Mouse (Mus musculus) megakaryocyte, embryonic 14.5 days (primary cell): ENCODE data around the gene Gm4216. TPM values are rescaled to one million over a fixed set of nuclear protein-coding genes. Genes with fewer than 3 reads are reported as not detected.
"Not testable (repeated sequence)": the region's sequence is repeated elsewhere in the genome, so short reads cannot be mapped to it uniquely, and the experiment has no call there.

Source experiments
- H3K27me3 ChIP-seq: replicated peaks from 2 replicates; pipeline ENCODE3; 2012; ENCODE audit warnings: inconsistent platforms
- H3K36me3 ChIP-seq: replicated peaks from 2 replicates; pipeline ENCODE3; 2012; ENCODE audit warnings: low read length, inconsistent platforms, mixed read lengths
- H3K4me1 ChIP-seq: 2 replicates; pipeline ENCODE4 v1.6.1; 2012; ENCODE audit warnings: inconsistent platforms
- H3K4me3 ChIP-seq: replicated peaks from 2 replicates; pipeline ENCODE3; 2012; ENCODE audit warnings: moderate library complexity, mild to moderate bottlenecking, inconsistent platforms
- H3K9me3 ChIP-seq: 2 replicates; pipeline ENCODE4 v1.6.1; 2012; ENCODE audit warnings: inconsistent platforms
- polyA plus RNA-seq: library from polyadenylated mRNA; stranded (reverse); fragments of >175 nt; gene quantifications from 2 replicates; pipeline ENCODE4 v1.2.3, GENCODE M21; 2012; ENCODE audit warnings: low replicate concordance; ENCODE audit not compliant: insufficient read depth

The Gm4216 gene
- polyA plus RNA-seq = not detected in 2 replicates

GRCm38 (mm10) chr7:23019823-23020222, at the start of gene Gm4216:
TSS of gene Gm4216 (minus strand) at chr7:23019923.
- not testable (repeated sequence) for H3K9me3 ChIP-seq, H3K36me3 ChIP-seq, H3K4me3 ChIP-seq, H3K27me3 ChIP-seq, H3K4me1 ChIP-seq

GRCm38 (mm10) chr7:23067356-23067755, 47.6 kb upstream of the Gm4216 start, which contains the start of gene Gm8720:
TSS of gene Gm8720 (minus strand) at chr7:23067456.
- H3K27me3 ChIP-seq, H3K4me3 ChIP-seq, H3K4me1 ChIP-seq, H3K9me3 ChIP-seq, H3K36me3 ChIP-seq: not testable (repeated sequence)

- H3K27me3 ChIP-seq, H3K36me3 ChIP-seq, H3K4me3 ChIP-seq, H3K9me3 ChIP-seq, H3K4me1 ChIP-seq: not testable (repeated sequence)
Observed at GRCm38 (mm10) chr7:23055240-23055639, 35.5 kb upstream of the Gm4216 start, which contains the start of gene Vmn1r163. TSS of gene Vmn1r163 (plus strand) at chr7:23055540.

- H3K9me3 ChIP-seq, H3K4me1 ChIP-seq, H3K4me3 ChIP-seq, H3K27me3 ChIP-seq, H3K36me3 ChIP-seq: not testable (repeated sequence)
Observed at GRCm38 (mm10) chr7:22984573-22984972, 35.1 kb downstream of the Gm4216 start, which contains the start of gene Gm4214. TSS of gene Gm4214 (minus strand) at chr7:22984673.

Other genes with a start within 250 kb of the Gm4216 start
- not detected in 2 replicates for gene Vmn1r158, start 229.1 kb downstream of the Gm4216 start, polyA plus RNA-seq
- gene Vmn1r159, start 176.3 kb downstream of the Gm4216 start, polyA plus RNA-seq = not detected in 2 replicates
- not detected in 2 replicates for gene Vmn1r160, start 148.7 kb downstream of the Gm4216 start, polyA plus RNA-seq
- not detected in 2 replicates for gene Gm4214, start 35.2 kb downstream of the Gm4216 start, polyA plus RNA-seq
- gene Vmn1r163, start 35.6 kb upstream of the Gm4216 start, polyA plus RNA-seq = not detected in 2 replicates
- not detected in 2 replicates for gene Gm8720, start 47.5 kb upstream of the Gm4216 start, polyA plus RNA-seq
- not detected in 2 replicates for gene Gm10662, start 124.6 kb upstream of the Gm4216 start, polyA plus RNA-seq
- not detected in 2 replicates for gene Vmn1r165, start 197.4 kb upstream of the Gm4216 start, polyA plus RNA-seq
- gene Vmn1r166, start 231.8 kb upstream of the Gm4216 start, polyA plus RNA-seq = not detected in 2 replicates